Mouse (Mus musculus) fat pad, adult 2 months (tissue): ENCODE results near the gene Cox10.

ENCODE experiments used
- DNase-seq: peaks from one replicate; pipeline ENCODE4 v3.0.0-alpha.2; 2011; ENCODE audit warnings: low read depth, low spot score; ENCODE audit errors: extremely low read depth

Cox10 gene

DNA sequence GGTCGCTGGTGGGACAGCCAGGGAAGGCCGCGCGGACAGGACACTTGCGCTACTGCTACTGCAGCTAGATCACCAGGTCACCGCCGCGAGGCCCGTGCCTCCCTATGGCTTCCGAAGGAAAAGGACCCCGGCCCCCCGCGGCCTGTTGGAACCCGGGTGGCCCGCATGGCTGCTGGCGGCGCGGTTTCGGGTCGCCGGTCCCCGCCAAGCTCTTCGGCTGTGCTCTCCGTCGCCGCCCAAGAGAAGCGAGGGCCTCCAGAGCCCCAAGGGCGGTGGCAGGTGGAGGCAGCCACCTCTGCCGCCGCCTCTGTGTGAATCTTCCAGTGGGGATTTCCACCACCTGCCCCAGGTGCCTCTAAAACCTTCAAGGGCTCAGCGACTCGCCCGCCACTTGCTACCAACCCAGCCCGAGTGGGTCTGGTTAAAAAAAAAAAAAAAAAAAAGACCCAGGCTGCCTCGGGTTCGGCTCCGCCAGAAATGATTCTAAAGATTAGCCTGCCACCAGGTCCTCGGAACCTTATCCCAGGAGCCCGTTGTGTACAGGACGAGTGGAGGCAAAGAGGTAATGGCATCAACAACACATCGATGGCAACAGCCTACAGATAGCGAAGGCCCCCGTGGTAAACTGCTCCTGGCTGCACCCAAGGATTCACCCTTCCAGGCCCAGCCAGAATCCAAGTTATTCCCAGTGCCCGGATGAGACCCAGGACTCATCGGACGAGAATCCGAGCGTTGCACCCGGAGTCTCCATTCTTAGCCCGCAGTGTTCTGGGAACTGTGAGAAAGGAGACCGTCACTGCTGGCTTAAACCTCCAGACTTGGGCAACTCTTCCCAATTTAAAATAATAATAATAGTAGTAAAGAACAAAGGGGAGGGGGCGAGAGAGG is 159.8 kb downstream of the Cox10 start:
- DNase-seq: no peak

DNA sequence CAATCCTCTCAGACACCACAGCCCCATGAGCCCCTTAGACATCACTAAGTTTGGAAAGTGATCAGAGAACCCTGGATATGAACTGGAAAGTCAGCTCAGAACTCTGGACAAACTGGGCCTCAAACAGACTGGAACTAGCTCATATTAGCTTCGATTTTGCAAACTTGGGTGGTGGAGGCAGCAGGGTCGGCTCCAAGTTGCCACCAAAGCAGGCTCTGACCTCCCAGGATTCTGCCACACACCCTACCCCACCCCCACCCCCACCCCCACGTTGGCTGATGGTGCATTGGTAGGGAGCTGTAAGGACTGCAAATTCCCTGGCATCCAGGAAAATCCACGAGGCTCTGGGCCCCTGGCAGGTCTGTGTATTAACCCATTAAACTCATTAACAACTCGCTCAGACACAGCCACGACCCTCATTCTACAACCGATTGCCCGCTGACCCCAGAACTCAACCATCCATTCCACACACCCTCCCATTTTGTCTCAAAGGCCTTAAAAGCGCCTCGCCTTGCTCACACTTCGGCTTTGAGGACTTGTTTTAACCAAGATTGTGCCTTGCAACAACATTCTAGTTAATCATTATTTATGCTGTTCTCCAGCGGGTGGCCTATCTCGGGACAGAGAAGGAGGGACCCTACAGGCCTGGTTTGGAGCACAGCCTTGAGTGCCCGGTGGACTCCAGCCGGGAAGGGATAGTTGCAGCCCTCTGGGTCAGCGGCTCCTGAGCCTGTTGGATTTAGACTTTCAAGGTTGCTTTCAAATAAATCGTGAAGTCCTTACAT is 160.8 kb downstream of the Cox10 start:
- DNase-seq: no peak

DNA sequence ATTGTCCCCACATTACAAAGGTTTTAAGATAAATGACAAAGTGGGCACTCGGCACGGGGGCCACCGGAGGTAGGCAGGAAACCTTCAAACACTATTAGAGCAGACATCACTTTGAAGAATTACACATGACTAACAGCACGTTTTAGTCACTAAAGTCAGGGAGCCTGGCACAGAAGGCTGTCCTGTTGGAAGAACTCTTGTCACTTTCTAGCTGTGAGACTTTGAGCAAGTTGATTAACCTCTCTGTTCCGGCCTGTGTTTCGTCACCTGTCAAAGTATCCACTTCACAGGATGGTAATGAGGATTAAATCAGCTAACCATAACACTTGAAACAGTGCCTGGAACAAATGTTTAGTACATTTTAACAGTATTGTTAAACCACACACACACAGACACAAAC is 161.7 kb downstream of the Cox10 start:
- DNase-seq: no peak

DNA sequence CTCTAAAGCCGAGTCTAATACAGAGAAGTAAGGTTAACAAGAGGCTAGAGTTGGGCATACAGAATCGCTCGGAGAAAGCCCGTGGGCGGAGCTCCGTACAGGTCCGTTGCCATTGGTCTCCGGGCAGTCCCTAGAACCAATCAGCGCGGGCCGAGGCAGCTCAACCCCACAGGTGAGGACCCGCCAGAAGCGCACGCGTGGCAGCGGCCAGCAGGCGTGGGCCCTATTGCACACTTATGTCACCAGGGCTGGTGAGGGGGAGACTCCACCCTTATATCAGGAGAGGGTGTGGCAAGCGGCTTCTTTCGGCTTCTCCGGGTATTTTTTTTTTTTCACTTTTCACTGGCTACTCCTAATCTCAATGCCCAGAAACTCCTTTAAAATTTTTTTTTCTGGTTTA is 164.9 kb downstream of the Cox10 start:
- DNase-seq: no peak

DNA sequence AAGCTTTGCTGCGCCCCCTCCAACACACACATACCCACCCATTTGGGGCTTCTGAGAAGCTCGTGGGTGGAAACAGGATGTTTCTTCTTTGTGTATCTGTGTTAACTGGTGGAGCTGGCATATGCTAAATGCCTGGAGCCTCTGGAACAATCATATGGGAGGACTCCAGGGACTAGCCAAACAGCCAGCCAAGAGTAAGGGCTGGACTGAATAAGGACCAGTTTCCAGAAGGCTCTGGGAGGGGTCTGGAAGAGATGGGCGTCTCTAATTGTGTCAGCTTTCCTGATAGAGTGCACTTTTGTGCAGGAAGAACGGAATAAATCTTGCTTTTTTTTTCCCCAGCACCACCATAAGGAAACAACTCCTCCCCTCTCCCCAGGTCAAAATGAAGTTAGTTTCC is 165.3 kb downstream of the Cox10 start:
- DNase-seq: no peak
